Mouse (Mus musculus) heart, embryonic 12.5 days (tissue): ENCODE results near the gene Gm13090. TPM values are rescaled to one million over a fixed set of nuclear protein-coding genes. Genes with fewer than 3 reads are reported as not detected.

Experiments
- ATAC-seq: fragments of 200-750 bp; cut with Nextera tagmentation; 2 replicates; pipeline ENCODE4 v1.8.0; 2017; ENCODE audit warnings: moderate TSS enrichment, moderate library complexity; ENCODE audit not compliant: insufficient number of reproducible peaks, low FRiP score
- H3K27ac ChIP-seq: fragments of 300-500 bp; sonication (generic); 2 replicates; pipeline ENCODE4 v1.5.1; 2016; ENCODE audit warnings: mild to moderate bottlenecking, moderate library complexity; ENCODE audit not compliant: poor library complexity, severe bottlenecking
- H3K27me3 ChIP-seq: fragments of 300-500 bp; sonication (generic); replicated peaks from 2 replicates; pipeline ENCODE4 v1.6.1; 2016; ENCODE audit warnings: mild to moderate bottlenecking, moderate library complexity
- H3K36me3 ChIP-seq: fragments of 300-500 bp; sonication (generic); 2 replicates; pipeline ENCODE4 v1.6.1; 2016; ENCODE audit warnings: mild to moderate bottlenecking, moderate library complexity
- H3K4me1 ChIP-seq: fragments of 300-500 bp; sonication (generic); replicated peaks from 2 replicates; pipeline ENCODE4 v1.6.1; 2016; ENCODE audit warnings: mild to moderate bottlenecking
- H3K4me2 ChIP-seq: fragments of 300-500 bp; sonication (generic); 2 replicates; pipeline ENCODE4 v1.6.1; 2016; ENCODE audit warnings: mild to moderate bottlenecking, moderate library complexity
- H3K4me3 ChIP-seq: fragments of 300-500 bp; sonication (generic); 2 replicates; pipeline ENCODE4 v1.5.1; 2016; ENCODE audit warnings: mild to moderate bottlenecking
- H3K9ac ChIP-seq: fragments of 300-500 bp; sonication (generic); 2 replicates; pipeline ENCODE4 v1.6.1; 2016; ENCODE audit warnings: mild to moderate bottlenecking, moderate library complexity
- H3K9me3 ChIP-seq: fragments of 300-500 bp; sonication (generic); replicated peaks from 2 replicates; pipeline ENCODE4 v1.6.1; 2016; ENCODE audit warnings: mild to moderate bottlenecking, moderate library complexity
- WGBS: fragments of 180-500 bp; shearing (Covaris S2); methylation state at CpG from one replicate; pipeline ENCODE4 v1.1.7; 2016; 5-methylcytosine and 5-hydroxymethylcytosine counted together
- polyA plus RNA-seq: library from polyadenylated mRNA; unstranded; fragments of >200 nt; fragmentation: Nextera tagmentation; extraction: Ambion mirVana; gene quantifications from 2 replicates; pipeline ENCODE4 v1.2.1, GENCODE M21; 2016

The Gm13090 gene
- polyA plus RNA-seq, 1 experiment from 2014 or later = not detected

GRCm38 (mm10) chr4:151097104-151097438 lies 7.7 kb downstream of the Gm13090 start:
- H3K9me3 ChIP-seq = no peaks in the 10 kb centered on the region; the same call in 1 of the 2 replicates
- peak overlapping the region; percentile 99 for H3K27ac ChIP-seq
- peak overlapping the region; percentile 64 for H3K4me2 ChIP-seq
- H3K27me3 ChIP-seq = no peaks in the 10 kb centered on the region
- peak overlapping the region; percentile 68 for H3K9ac ChIP-seq
- peak overlapping the region; percentile 17 for H3K4me3 ChIP-seq
- 39% methylated on average over 11 of the region's 11 CpGs for WGBS
- 0 out of 2 replicates have a peak, but pooled peaks have one; percentile 38 for ATAC-seq
- peaks cover 69% of the 10 kb centered on the region for H3K4me1 ChIP-seq
- peaks cover 6% of the 10 kb centered on the region; the same call in 1 of the 2 replicates for H3K36me3 ChIP-seq

- Histone ChIP-seq H3K9me3 (no peaks in the 10 kb centered on the region; the same call in 1 of the 2 replicates), H3K36me3 (peaks cover 3% of the 10 kb centered on the region; the same call in 1 of the 2 replicates), H3K4me1 (peaks cover 57% of the 10 kb centered on the region), H3K27ac (peak overlapping the region; percentile 87), H3K27me3 (peaks cover 11% of the 10 kb centered on the region; the same call in 1 of the 2 replicates), H3K4me2 (peak overlapping the region; percentile 60), H3K9ac (no peak overlapping the region), H3K4me3 (no peak overlapping the region)
- WGBS = 66% methylated on average over 11 of the region's 11 CpGs
- ATAC-seq = no peak
Observed at GRCm38 (mm10) chr4:151103646-151104045, 14.3 kb downstream of the Gm13090 start.

GRCm38 (mm10) chr4:151104147-151104546 lies 14.8 kb downstream of the Gm13090 start:
- peak overlapping the region; percentile 21; the same call in 1 of the 2 replicates for H3K4me3 ChIP-seq
- H3K27ac ChIP-seq = peak overlapping the region; percentile 87
- peaks cover 3% of the 10 kb centered on the region; the same call in 1 of the 2 replicates for H3K36me3 ChIP-seq
- peaks cover 11% of the 10 kb centered on the region; the same call in 1 of the 2 replicates for H3K27me3 ChIP-seq
- WGBS = 53% methylated on average over 10 of the region's 10 CpGs
- H3K4me1 ChIP-seq = peaks cover 56% of the 10 kb centered on the region
- H3K4me2 ChIP-seq = peak overlapping the region; percentile 60
- peak overlapping the region; percentile 64 for H3K9ac ChIP-seq
- H3K9me3 ChIP-seq = no peaks in the 10 kb centered on the region; the same call in 1 of the 2 replicates
- ATAC-seq = no peak

- no peak for ATAC-seq
- Histone ChIP-seq H3K9ac (peak overlapping the region; percentile 48), H3K4me2 (peak overlapping the region; percentile 58), H3K36me3 (peaks cover 3% of the 10 kb centered on the region; the same call in 1 of the 2 replicates), H3K9me3 (no peaks in the 10 kb centered on the region; the same call in 1 of the 2 replicates), H3K27me3 (peaks cover 26% of the 10 kb centered on the region), H3K27ac (peak overlapping the region; percentile 91), H3K4me1 (peaks cover 50% of the 10 kb centered on the region), H3K4me3 (peak overlapping the region; percentile 83)
- WGBS = 64% methylated on average over 6 of the region's 6 CpGs
Observed at GRCm38 (mm10) chr4:151105886-151106285, 16.5 kb downstream of the Gm13090 start.

GRCm38 (mm10) chr4:151106468-151106867 lies 17.1 kb downstream of the Gm13090 start:
- Histone ChIP-seq H3K9me3 (no peaks in the 10 kb centered on the region; the same call in 1 of the 2 replicates), H3K4me2 (peak overlapping the region; percentile 58), H3K4me3 (peak overlapping the region; percentile 83), H3K36me3 (peaks cover 3% of the 10 kb centered on the region; the same call in 1 of the 2 replicates), H3K9ac (peak overlapping the region; percentile 48), H3K4me1 (peaks cover 49% of the 10 kb centered on the region), H3K27ac (peak overlapping the region; percentile 91), H3K27me3 (peaks cover 31% of the 10 kb centered on the region)
- no peak for ATAC-seq
- 26% methylated on average over 10 of the region's 10 CpGs for whole genome bisulfite sequencing

GRCm38 (mm10) chr4:151107131-151108001 lies 18.0 kb downstream of the Gm13090 start:
- peak overlapping the region; percentile 83 for H3K4me3 ChIP-seq
- WGBS = 4% methylated on average over 58 of the region's 60 CpGs
- H3K9ac ChIP-seq = peak overlapping the region; percentile 96
- 0 out of 2 replicates have a peak, but pooled peaks have one; percentile 20 for ATAC-seq
- H3K9me3 ChIP-seq = no peaks in the 10 kb centered on the region
- H3K36me3 ChIP-seq = no peaks in the 10 kb centered on the region
- peak overlapping the region; percentile 82 for H3K4me2 ChIP-seq
- H3K4me1 ChIP-seq = peaks cover 45% of the 10 kb centered on the region
- H3K27ac ChIP-seq = peak overlapping the region; percentile 91
- H3K27me3 ChIP-seq = peaks cover 32% of the 10 kb centered on the region

GRCm38 (mm10) chr4:151108028-151108771 lies 18.8 kb downstream of the Gm13090 start:
- Histone ChIP-seq H3K36me3 (no peaks in the 10 kb centered on the region), H3K4me2 (peak overlapping the region; percentile 82), H3K4me1 (peaks cover 37% of the 10 kb centered on the region), H3K4me3 (peak overlapping the region; percentile 83), H3K27me3 (peaks cover 32% of the 10 kb centered on the region), H3K9me3 (no peaks in the 10 kb centered on the region), H3K27ac (peak overlapping the region; percentile 91), H3K9ac (peak overlapping the region; percentile 96)
- ATAC-seq = peak; percentile 93
- under 1% methylated on average over 92 of the region's 101 CpGs for WGBS

DNA sequence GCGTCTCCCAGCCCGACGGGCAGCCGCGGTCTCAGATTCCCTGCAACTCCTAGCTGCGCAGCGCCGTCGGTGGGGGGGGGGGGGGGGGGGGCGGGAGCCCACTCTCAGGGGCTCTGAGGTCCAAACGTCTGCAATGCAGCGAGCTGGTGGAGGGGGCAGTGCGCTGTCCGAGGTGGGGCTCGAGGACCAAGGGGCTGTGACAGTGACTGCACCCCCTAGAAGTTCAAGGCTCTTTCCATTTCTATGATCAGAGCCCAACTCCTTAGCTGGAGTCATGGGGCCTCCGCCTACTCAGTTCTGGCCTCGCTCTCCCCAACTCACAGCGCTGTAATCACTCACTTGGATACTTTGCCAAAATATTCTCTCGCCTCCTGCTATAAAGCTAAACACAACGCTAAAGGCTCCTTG lies 19.5 kb downstream of the Gm13090 start:
- H3K9ac ChIP-seq = peak overlapping the region; percentile 96
- H3K27me3 ChIP-seq = peaks cover 32% of the 10 kb centered on the region
- ATAC-seq = no peak; the same call in 1 of the 2 replicates
- H3K4me1 ChIP-seq = peaks cover 32% of the 10 kb centered on the region
- no peaks in the 10 kb centered on the region for H3K36me3 ChIP-seq
- 5% methylated on average over 10 of the region's 20 CpGs for WGBS
- peak overlapping the region; percentile 83 for H3K4me3 ChIP-seq
- peak overlapping the region; percentile 91; the same call in 1 of the 2 replicates for H3K27ac ChIP-seq
- peak overlapping the region; percentile 82 for H3K4me2 ChIP-seq
- H3K9me3 ChIP-seq = no peaks in the 10 kb centered on the region

DNA sequence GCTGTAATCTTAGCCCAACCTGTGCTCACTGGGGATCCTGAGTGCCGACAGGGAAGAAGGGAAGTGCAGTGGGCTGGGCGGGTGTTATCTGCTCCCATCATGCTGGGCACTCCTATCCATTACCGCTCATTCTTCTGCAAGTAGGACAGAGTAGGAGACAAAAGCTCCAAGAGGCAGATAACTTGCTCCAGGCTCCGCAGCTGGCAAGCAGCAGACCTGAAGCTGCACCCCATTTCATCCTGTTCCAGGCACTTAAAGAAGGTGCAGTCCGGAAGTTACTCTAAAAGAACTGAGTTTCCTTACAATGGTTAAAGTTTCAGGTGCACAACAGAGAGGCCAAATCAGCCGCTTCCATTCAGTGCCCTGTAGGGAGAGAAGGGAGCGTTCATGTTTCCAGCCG lies 21.9 kb downstream of the Gm13090 start:
- no peak overlapping the region for H3K4me3 ChIP-seq
- no peak overlapping the region for H3K9ac ChIP-seq
- 38% methylated on average over 8 of the region's 8 CpGs for WGBS
- H3K27me3 ChIP-seq = peaks cover 32% of the 10 kb centered on the region
- ATAC-seq = no peak
- no peaks in the 10 kb centered on the region for H3K36me3 ChIP-seq
- peaks cover 19% of the 10 kb centered on the region for H3K4me1 ChIP-seq
- no peak overlapping the region for H3K4me2 ChIP-seq
- H3K9me3 ChIP-seq = no peaks in the 10 kb centered on the region
- H3K27ac ChIP-seq = no peak overlapping the region

DNA sequence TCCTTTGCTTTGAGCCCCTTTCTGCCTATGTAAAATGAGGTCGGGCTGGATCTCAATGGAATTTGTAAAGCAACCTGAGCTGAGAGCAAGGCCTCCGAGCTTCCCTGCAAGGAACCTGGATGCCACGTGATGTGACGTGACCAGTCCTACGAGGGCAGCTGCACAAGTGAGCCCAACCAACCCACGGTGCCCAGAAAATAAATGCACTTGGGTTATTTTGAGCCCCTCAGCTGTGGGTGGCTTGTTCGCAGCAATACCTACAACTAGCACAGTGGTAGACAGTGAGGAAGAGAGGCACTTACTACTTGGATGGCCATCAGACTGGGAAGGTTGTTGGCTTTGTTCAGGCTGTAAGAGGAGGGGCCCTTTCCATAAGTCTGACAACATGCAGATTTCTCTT lies 25.2 kb downstream of the Gm13090 start:
- Histone ChIP-seq H3K4me1 (peaks cover 2% of the 10 kb centered on the region), H3K27me3 (peaks cover 18% of the 10 kb centered on the region), H3K9me3 (no peaks in the 10 kb centered on the region), H3K27ac (no peak overlapping the region), H3K9ac (no peak overlapping the region), H3K4me3 (no peak overlapping the region), H3K4me2 (no peak overlapping the region), H3K36me3 (no peaks in the 10 kb centered on the region)
- WGBS = 80% methylated on average over 7 of the region's 7 CpGs
- ATAC-seq = no peak
